Mouse (Mus musculus): ENCODE measurements around the gene Cdkl5. TPM values are rescaled to one million over a fixed set of nuclear protein-coding genes. Genes with fewer than 3 reads are reported as not detected.

The Cdkl5 gene
- total and polyA plus RNA-seq, 2 experiments from 2014 or later, result 7.2 to 25.6 TPM

GRCm38 (mm10) chrX:160886301-160886700, 108.2 kb downstream of the Cdkl5 start:
- Histone ChIP-seq H3K9ac (no peak overlapping the region), H3K4me2 (ENCODE audit: low read depth) (no peak overlapping the region), H3K27me3 (ENCODE audit: insufficient read depth, low read length) (no peaks in the 10 kb centered on the region), H3K4me1 (ENCODE audit: insufficient read depth) (no peaks in the 10 kb centered on the region), H3K9me3 (ENCODE audit: low read length) (no peaks in the 10 kb centered on the region), H3K4me3 (ENCODE audit: low read depth, low read length) (no peak overlapping the region), H3K36me3 (ENCODE audit: insufficient read depth) (no peaks in the 10 kb centered on the region), H3K27ac (ENCODE audit: low read depth, low read length) (no peak overlapping the region)
- DNase-seq, result peak; percentile 31
- ATAC-seq, result no peak
- 36% methylated on average over 2 of the region's 2 CpGs for WGBS
- TF ChIP-seq CTCF (IDR thresholded peaks at IDR 0.05; ENCODE audit: low read depth), result no peak

- ATAC-seq (peak; percentile 62), DNase-seq (peak; percentile 14)
- Histone ChIP-seq H3K27ac (ENCODE audit: low read depth, low read length) (no peak overlapping the region), H3K27me3 (ENCODE audit: insufficient read depth, low read length) (no peaks in the 10 kb centered on the region), H3K9ac (no peak overlapping the region), H3K9me3 (ENCODE audit: low read length) (no peaks in the 10 kb centered on the region), H3K4me3 (ENCODE audit: low read depth, low read length) (no peak overlapping the region), H3K4me1 (ENCODE audit: insufficient read depth) (no peaks in the 10 kb centered on the region), H3K4me2 (ENCODE audit: low read depth) (no peak overlapping the region), H3K36me3 (ENCODE audit: insufficient read depth) (no peaks in the 10 kb centered on the region)
- 70% methylated on average over 4 of the region's 4 CpGs for WGBS
- TF ChIP-seq CTCF (IDR thresholded peaks at IDR 0.05; ENCODE audit: low read depth), result no peak
Measured at GRCm38 (mm10) chrX:160866576-160866975, 127.9 kb downstream of the Cdkl5 start.

GRCm38 (mm10) chrX:160865022-160865421, 129.5 kb downstream of the Cdkl5 start:
- no peaks in the 10 kb centered on the region for H3K9me3 ChIP-seq (ENCODE audit: low read length)
- H3K4me3 ChIP-seq (ENCODE audit: low read depth, low read length), result no peak overlapping the region
- H3K4me1 ChIP-seq (ENCODE audit: insufficient read depth), result no peaks in the 10 kb centered on the region
- no peak overlapping the region for H3K4me2 ChIP-seq (ENCODE audit: low read depth)
- ATAC-seq (no peak), DNase-seq (no peak)
- 54% methylated on average over 4 of the region's 4 CpGs for WGBS
- no peak for TF ChIP-seq CTCF (IDR thresholded peaks at IDR 0.05; ENCODE audit: low read depth)
- no peak overlapping the region for H3K9ac ChIP-seq
- H3K27me3 ChIP-seq (ENCODE audit: insufficient read depth, low read length), result no peaks in the 10 kb centered on the region
- H3K36me3 ChIP-seq (ENCODE audit: insufficient read depth), result no peaks in the 10 kb centered on the region
- H3K27ac ChIP-seq (ENCODE audit: low read depth, low read length), result no peak overlapping the region

- Histone ChIP-seq H3K9ac (no peak overlapping the region), H3K27me3 (ENCODE audit: insufficient read depth, low read length) (no peaks in the 10 kb centered on the region), H3K4me3 (ENCODE audit: low read depth, low read length) (no peak overlapping the region), H3K27ac (ENCODE audit: low read depth, low read length) (no peak overlapping the region), H3K4me2 (ENCODE audit: low read depth) (no peak overlapping the region), H3K9me3 (ENCODE audit: low read length) (no peaks in the 10 kb centered on the region), H3K36me3 (ENCODE audit: insufficient read depth) (no peaks in the 10 kb centered on the region), H3K4me1 (ENCODE audit: insufficient read depth) (no peaks in the 10 kb centered on the region)
- 63% methylated on average over 4 of the region's 4 CpGs for WGBS
- no peak for TF ChIP-seq CTCF (IDR thresholded peaks at IDR 0.05; ENCODE audit: low read depth)
- no peak for DNase-seq
- ATAC-seq, result no peak
Measured at GRCm38 (mm10) chrX:160863689-160864383, 130.7 kb downstream of the Cdkl5 start.

GRCm38 (mm10) chrX:160808226-160808625, 186.3 kb downstream of the Cdkl5 start:
- H3K9me3 ChIP-seq (ENCODE audit: low read length), result no peaks in the 10 kb centered on the region
- no peak for DNase-seq
- no peak for ATAC-seq
- H3K27me3 ChIP-seq (ENCODE audit: insufficient read depth, low read length), result no peaks in the 10 kb centered on the region
- no peaks in the 10 kb centered on the region; the same call in 1 of the 2 replicates for H3K36me3 ChIP-seq (ENCODE audit: insufficient read depth)
- no peak overlapping the region for H3K4me2 ChIP-seq (ENCODE audit: low read depth)
- no peaks in the 10 kb centered on the region for H3K4me1 ChIP-seq (ENCODE audit: insufficient read depth)
- H3K27ac ChIP-seq (ENCODE audit: low read depth, low read length), result no peak overlapping the region
- WGBS, result 68% methylated on average over 7 of the region's 7 CpGs
- H3K4me3 ChIP-seq (ENCODE audit: low read depth, low read length), result no peak overlapping the region
- no peak for TF ChIP-seq CTCF (IDR thresholded peaks at IDR 0.05; ENCODE audit: low read depth)
- H3K9ac ChIP-seq, result no peak overlapping the region

- Histone ChIP-seq H3K27ac (ENCODE audit: low read depth, low read length) (no peak overlapping the region), H3K27me3 (ENCODE audit: insufficient read depth, low read length) (no peaks in the 10 kb centered on the region), H3K36me3 (ENCODE audit: insufficient read depth) (no peaks in the 10 kb centered on the region; the same call in 1 of the 2 replicates), H3K9ac (no peak overlapping the region), H3K4me3 (ENCODE audit: low read depth, low read length) (no peak overlapping the region), H3K4me1 (ENCODE audit: insufficient read depth) (no peaks in the 10 kb centered on the region), H3K4me2 (ENCODE audit: low read depth) (no peak overlapping the region), H3K9me3 (ENCODE audit: low read length) (no peaks in the 10 kb centered on the region)
- WGBS, result 56% methylated on average over 4 of the region's 4 CpGs
- TF ChIP-seq CTCF (IDR thresholded peaks at IDR 0.05; ENCODE audit: low read depth), result no peak
- ATAC-seq (no peak), DNase-seq (peak; percentile 44)
Measured at GRCm38 (mm10) chrX:160804409-160805150, 189.9 kb downstream of the Cdkl5 start.

GRCm38 (mm10) chrX:160794920-160795319, 199.6 kb downstream of the Cdkl5 start:
- H3K9ac ChIP-seq, result no peak overlapping the region
- no peaks in the 10 kb centered on the region for H3K36me3 ChIP-seq (ENCODE audit: insufficient read depth)
- no peak overlapping the region for H3K4me2 ChIP-seq (ENCODE audit: low read depth)
- H3K27me3 ChIP-seq (ENCODE audit: insufficient read depth, low read length), result no peaks in the 10 kb centered on the region
- H3K4me3 ChIP-seq (ENCODE audit: low read depth, low read length), result no peak overlapping the region
- WGBS, result 56% methylated on average over 4 of the region's 4 CpGs
- ATAC-seq (peak; percentile 64; the same call in 1 of the 2 replicates), DNase-seq (peak; percentile 2)
- no peaks in the 10 kb centered on the region for H3K4me1 ChIP-seq (ENCODE audit: insufficient read depth)
- no peak overlapping the region for H3K27ac ChIP-seq (ENCODE audit: low read depth, low read length)
- TF ChIP-seq CTCF (IDR thresholded peaks at IDR 0.05; ENCODE audit: low read depth), result no peak
- no peaks in the 10 kb centered on the region for H3K9me3 ChIP-seq (ENCODE audit: low read length)
